ENCODE assay signal across 12 mouse cellular contexts in the genomic region with DNA sequence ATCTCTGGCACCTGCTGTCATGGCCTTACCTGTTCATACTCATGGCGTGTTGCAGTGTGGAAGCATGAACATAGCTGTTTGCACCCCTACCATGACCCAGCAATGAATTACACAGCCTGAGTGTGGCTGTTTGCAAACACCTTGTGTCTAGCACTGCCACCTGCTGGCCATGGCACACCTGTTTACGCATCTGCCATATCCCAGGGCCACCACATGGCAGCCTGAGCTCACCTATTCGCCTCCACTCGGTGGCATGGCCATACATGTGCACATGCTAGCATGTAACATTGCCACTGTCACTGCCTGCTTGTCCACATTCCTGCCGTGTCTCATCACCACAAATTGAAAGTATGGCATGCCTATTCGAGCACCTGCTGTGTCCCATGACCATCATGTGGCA. TPM values are rescaled to one million over a fixed set of nuclear protein-coding genes. Genes with fewer than 3 reads are reported as not detected.
DNase-seq lines count a peak whose midpoint lies in the region; ATAC-seq and TF ChIP-seq lines count a peak whose summit lies in the region.
"Had no signal": no experiment of that assay in that cellular context is flagged by ENCODE, and none has a peak within 500 bp of the region (broad histone marks: within the 10 kb centered on the region; RNA-seq: fewer than 3 reads in every experiment).

No protein-coding gene starts in this region.

- H3K4me3 ChIP-seq in gastrocnemius, adult 2 months, result no peak overlapping the region
- no peak overlapping the region for H3K4me3 ChIP-seq in lung, postnatal 0 days (ENCODE audit: low read depth, low read length)
- no peak overlapping the region for H3K4me3 ChIP-seq in stomach, embryonic 15.5 days (replicated peaks)
- H3K4me3 ChIP-seq: embryonic facial prominence, embryonic 13.5 days had no signal

- 0 out of 2 replicates have a peak, but pooled peaks have one; percentile 25 for ATAC-seq in lung, postnatal 0 days
- ATAC-seq in stomach, embryonic 15.5 days (ENCODE audit: insufficient read depth, low FRiP score, low read depth), result 0 out of 2 replicates have a peak, but pooled peaks have one; percentile 23
- no peak for ATAC-seq in erythroblast, adult 5-6 weeks (replicated peaks; ENCODE audit: low FRiP score, poor library complexity, severe bottlenecking)

- H3K9me3 ChIP-seq in lung, postnatal 0 days (ENCODE audit: low read length), result no peaks in the 10 kb centered on the region
- H3K9me3 ChIP-seq in stomach, embryonic 15.5 days, result no peaks in the 10 kb centered on the region
- H3K9me3 ChIP-seq: embryonic facial prominence, embryonic 13.5 days had no signal

- no peak for DNase-seq in gastrocnemius, adult 2 months
- DNase-seq in gastrocnemius, postnatal 36 days, result no peak
- peak; percentile 19 for DNase-seq in lung, postnatal 0 days (ENCODE audit: low spot score)
- DNase-seq in lung, postnatal 25 days (ENCODE audit: low spot score), result no peak
- peak; percentile 43 for DNase-seq in brain, adult 2 months (ENCODE audit: low read depth, low spot score)
- no peak for DNase-seq in heart, postnatal 14 days
- DNase-seq: layer of hippocampus, adult 9-11 months had no signal

- H3K27ac ChIP-seq in gastrocnemius, adult 2 months, result no peak overlapping the region
- no peak overlapping the region for H3K27ac ChIP-seq in lung, postnatal 0 days (ENCODE audit: low read length)
- no peak overlapping the region for H3K27ac ChIP-seq in stomach, embryonic 15.5 days
- H3K27ac ChIP-seq: embryonic facial prominence, embryonic 13.5 days; macrophage had no signal

- no peaks in the 10 kb centered on the region for H3K4me1 ChIP-seq in lung, postnatal 0 days (ENCODE audit: insufficient read depth, low read depth, low read length)
- H3K4me1 ChIP-seq in stomach, embryonic 15.5 days, result no peaks in the 10 kb centered on the region

- H3K9ac ChIP-seq in lung, postnatal 0 days (replicated peaks; ENCODE audit: low read depth), result no peak overlapping the region
- no peak overlapping the region for H3K9ac ChIP-seq in stomach, embryonic 15.5 days
- H3K9ac ChIP-seq: embryonic facial prominence, embryonic 13.5 days had no signal

- peak; percentile 10; the same call in 1 of the 2 replicates for TF ChIP-seq CTCF in gastrocnemius, adult 2 months (IDR thresholded peaks at IDR 0.05)
- TF ChIP-seq CTCF in lung, postnatal 0 days (IDR thresholded peaks at IDR 0.05), result peak; percentile 64

- no peaks in the 10 kb centered on the region for H3K27me3 ChIP-seq in lung, postnatal 0 days (replicated peaks; ENCODE audit: insufficient read depth, low read length)
- H3K27me3 ChIP-seq in stomach, embryonic 15.5 days (replicated peaks), result no peaks in the 10 kb centered on the region
- H3K27me3 ChIP-seq: embryonic facial prominence, embryonic 13.5 days had no signal

- 64% methylated on average over 6 of the region's 6 CpGs for WGBS in lung, postnatal 0 days
- 68% methylated on average over 6 of the region's 6 CpGs for WGBS in stomach, embryonic 15.5 days

- no peak for TF ChIP-seq EP300 in lung, postnatal 0 days (IDR thresholded peaks at IDR 0.05)

- H3K4me2 ChIP-seq in lung, postnatal 0 days (replicated peaks; ENCODE audit: low read depth, low read length), result no peak overlapping the region
- no peak overlapping the region for H3K4me2 ChIP-seq in stomach, embryonic 15.5 days
- H3K4me2 ChIP-seq: embryonic facial prominence, embryonic 13.5 days had no signal

- no peaks in the 10 kb centered on the region for H3K36me3 ChIP-seq in lung, postnatal 0 days (ENCODE audit: insufficient read depth, low read length)
- H3K36me3 ChIP-seq in stomach, embryonic 15.5 days, result no peaks in the 10 kb centered on the region
- H3K36me3 ChIP-seq: embryonic facial prominence, embryonic 13.5 days had no signal

- intact Hi-C loops in gastrocnemius, adult 2 months (cut with DNase I), result no loop called here
- intact Hi-C loops in gastrocnemius, postnatal 36 days (cut with DNase I), result no loop called here
- intact Hi-C loops in heart, postnatal 14 days (cut with DNase I), result no loop called here

RNA-seq across cellular contexts. Expression of gene Gnaz, which starts 37.4 kb away (rescaled TPM):
- total RNA-seq in gastrocnemius, adult 2 months (2021), result under 1 TPM; 0.10 to 0.22 TPM
- total RNA-seq in gastrocnemius, postnatal 36 days (2021), result under 1 TPM; 0.23 to 0.32 TPM
- polyA plus RNA-seq in lung, postnatal 0 days (2015; fragmentation: Nextera tagmentation; extraction: Ambion mirVana), result 2.2 TPM in 2 replicates
- polyA plus RNA-seq in stomach, embryonic 15.5 days (2015; fragmentation: Nextera tagmentation; extraction: Ambion mirVana), result 5.6 and 5.7 TPM in 2 replicates
- total RNA-seq in heart, postnatal 14 days (2021), result under 1 TPM; 0.60 to 0.98 TPM
- 0.63 TPM in 1 of 2 replicates, not detected in the other for total RNA-seq in erythroblast, adult 5-6 weeks (2015; ENCODE audit: low replicate concordance)
- total RNA-seq in erythroblast, adult 5-6 weeks (2017; ENCODE audit: low replicate concordance), result 0.51 and 0.70 TPM in 2 replicates
- total RNA-seq: MEL had no signal

Comparison
In these comparisons a context has a peak if more than half of its experiments do, and no peak if none do; other contexts are left out.
1. DNase-seq: peak in lung, postnatal 0 days (single experiment) and brain, adult 2 months (single experiment); none in gastrocnemius, adult 2 months (single experiment), gastrocnemius, postnatal 36 days (0 of 2), lung, postnatal 25 days (single experiment) and heart, postnatal 14 days (0 of 2).